ENCODE assay signal across 21 mouse cellular contexts in genomic region chr2:66107864-66108514, GRCm38 (mm10). TPM values are rescaled to one million over a fixed set of nuclear protein-coding genes. Genes with fewer than 3 reads are reported as not detected.
DNase-seq lines count a peak whose midpoint lies in the region; ATAC-seq lines count a peak whose summit lies in the region.
"Had no signal": no experiment of that assay in that cellular context is flagged by ENCODE, and none has a peak within 500 bp of the region (broad histone marks: within the 10 kb centered on the region; RNA-seq: fewer than 3 reads in every experiment).

No protein-coding gene starts in this region.

- no peak overlapping the region for H3K4me2 ChIP-seq in kidney, embryonic 15.5 days
- H3K4me2 ChIP-seq: embryonic facial prominence, embryonic 13.5 days; forebrain, embryonic 13.5 days; heart, embryonic 12.5 days; hindbrain, embryonic 15.5 days had no signal

- intact Hi-C loops in heart, postnatal 10 days (cut with DNase I): no loop called here

- H3K9ac ChIP-seq in kidney, embryonic 15.5 days: no peak overlapping the region
- H3K9ac ChIP-seq: embryonic facial prominence, embryonic 13.5 days; forebrain, embryonic 13.5 days; forebrain, postnatal 0 days; heart, embryonic 12.5 days; hindbrain, embryonic 15.5 days had no signal

- WGBS in kidney, embryonic 15.5 days: 78% methylated on average over 9 of the region's 9 CpGs

- no peak; the same call in 1 of the 2 replicates for ATAC-seq in kidney, embryonic 15.5 days (replicated peaks; ENCODE audit: low FRiP score)
- ATAC-seq: activated CD4-positive, CD25-positive, alpha-beta regulatory T cell, adult 4 months; forebrain, embryonic 13.5 days; forebrain, postnatal 0 days; Patski had no signal

- H3K27me3 ChIP-seq in kidney, embryonic 15.5 days: no peaks in the 10 kb centered on the region
- H3K27me3 ChIP-seq: CH12.LX; forebrain, embryonic 13.5 days; heart, embryonic 12.5 days; hindbrain, embryonic 15.5 days; Patski had no signal

- peak; percentile 76 for DNase-seq in heart, adult 11 months
- no peak for DNase-seq in heart, postnatal 10 days
- DNase-seq in kidney, adult 8-10 months: peak; percentile 70 to 73
- peak; percentile 28 to 64 for DNase-seq in kidney, postnatal 25 days
- DNase-seq in thymus, postnatal 14 days: no peak
- DNase-seq: adrenal gland, postnatal 14 days; cerebellum, adult 18-20 months; cerebellum, adult 9-11 months; cerebellum, postnatal 36 days; forebrain, postnatal 0 days; gastrocnemius, postnatal 10 days; heart, postnatal 36 days had no signal

- H3K4me3 ChIP-seq in kidney, embryonic 15.5 days (replicated peaks): no peak overlapping the region
- H3K4me3 ChIP-seq: embryonic facial prominence, embryonic 13.5 days; forebrain, embryonic 13.5 days; heart, embryonic 12.5 days; hindbrain, embryonic 15.5 days had no signal

- H3K27ac ChIP-seq in kidney, embryonic 15.5 days: no peak overlapping the region
- H3K27ac ChIP-seq: embryonic facial prominence, embryonic 13.5 days; forebrain, embryonic 13.5 days; hindbrain, embryonic 15.5 days had no signal

- H3K9me3 ChIP-seq in kidney, embryonic 15.5 days (replicated peaks): no peaks in the 10 kb centered on the region
- H3K9me3 ChIP-seq: embryonic facial prominence, embryonic 13.5 days; forebrain, embryonic 13.5 days; heart, embryonic 12.5 days; hindbrain, embryonic 15.5 days had no signal

- 0 out of 2 replicates have a peak, but pooled peaks cover 9% of the 10 kb centered on the region for H3K4me1 ChIP-seq in kidney, embryonic 15.5 days
- H3K4me1 ChIP-seq: embryonic facial prominence, embryonic 13.5 days; heart, embryonic 12.5 days; hindbrain, embryonic 15.5 days had no signal

- H3K36me3 ChIP-seq in kidney, embryonic 15.5 days: no peaks in the 10 kb centered on the region
- H3K36me3 ChIP-seq: embryonic facial prominence, embryonic 13.5 days; heart, embryonic 12.5 days; hindbrain, embryonic 15.5 days had no signal

RNA-seq across cellular contexts. Expression of gene Galnt3, which starts 16.8 kb away (rescaled TPM):
- total RNA-seq in heart, postnatal 10 days (2021): not detected
- 9.8 and 12.7 TPM in 2 replicates for polyA plus RNA-seq in kidney, embryonic 15.5 days (2015; fragmentation: Nextera tagmentation; extraction: Ambion mirVana)
- total RNA-seq: heart, adult 8-10 months; heart, postnatal 36 days had no signal

Comparison
In these comparisons a context has a peak if more than half of its experiments do, and no peak if none do; other contexts are left out.
1. DNase-seq: peak in heart, adult 11 months (single experiment), kidney, adult 8-10 months (2 of 2) and kidney, postnatal 25 days (2 of 2); none in heart, postnatal 10 days (0 of 2) and thymus, postnatal 14 days (single experiment).